Mouse (Mus musculus): Measurements from ENCODE around the gene Hrasls5.

Gene Hrasls5

GRCm38 (mm10) chr19:7611942-7612757 lies at the start of gene Hrasls5:
TSS of gene Hrasls5 (plus strand) at chr19:7612541.
- DNase-seq = no peak

DNA sequence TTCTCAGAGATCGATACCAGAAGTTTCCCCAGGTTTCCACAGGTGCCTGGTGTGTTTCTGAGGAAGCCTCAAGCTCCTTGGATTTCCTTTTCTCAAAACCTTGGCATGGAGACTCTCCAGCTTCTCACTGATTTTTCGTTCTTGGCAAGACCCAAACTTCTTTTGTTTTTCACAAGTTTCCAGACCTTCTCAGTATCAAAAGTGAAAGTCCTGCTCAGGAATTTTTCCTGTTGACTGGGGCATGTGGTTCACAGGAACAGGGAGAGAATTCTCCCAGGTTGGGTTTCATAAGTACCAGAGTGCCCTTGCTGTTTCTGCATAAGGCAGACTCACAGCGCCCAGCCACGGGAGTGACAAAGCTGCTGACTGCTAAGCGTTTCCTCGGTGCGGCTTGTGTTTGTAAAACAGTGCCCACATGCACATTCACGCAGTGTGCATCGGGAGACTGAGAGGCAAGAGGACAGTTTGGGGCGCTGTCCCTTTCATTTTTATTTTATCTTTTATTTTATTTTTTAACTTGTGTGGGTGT lies 49.7 kb upstream of the Hrasls5 start:
- no peak for DNase-seq

GRCm38 (mm10) chr19:7563676-7564075 lies 48.7 kb upstream of the Hrasls5 start:
- no peak for DNase-seq

DNA sequence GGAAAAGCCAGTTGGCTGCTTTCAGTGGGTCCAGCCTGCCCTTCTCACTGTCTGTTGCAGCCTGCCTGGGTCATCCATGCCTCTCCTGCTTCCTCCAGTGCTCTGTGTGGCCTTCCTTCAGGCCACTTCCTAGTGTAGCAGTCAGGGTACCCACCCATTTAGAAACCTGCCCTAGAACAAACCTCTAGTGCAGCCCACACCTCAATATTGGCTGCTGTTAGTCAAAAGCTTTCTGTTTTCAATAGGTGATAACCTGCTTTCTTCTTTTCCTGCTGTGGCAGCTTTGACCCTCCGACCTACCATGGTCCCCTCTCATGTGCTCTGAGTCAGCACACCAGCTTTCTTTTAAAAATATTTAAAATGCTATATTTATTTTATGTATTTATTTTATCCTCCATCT lies 47.9 kb upstream of the Hrasls5 start:
- no peak for DNase-seq

DNA sequence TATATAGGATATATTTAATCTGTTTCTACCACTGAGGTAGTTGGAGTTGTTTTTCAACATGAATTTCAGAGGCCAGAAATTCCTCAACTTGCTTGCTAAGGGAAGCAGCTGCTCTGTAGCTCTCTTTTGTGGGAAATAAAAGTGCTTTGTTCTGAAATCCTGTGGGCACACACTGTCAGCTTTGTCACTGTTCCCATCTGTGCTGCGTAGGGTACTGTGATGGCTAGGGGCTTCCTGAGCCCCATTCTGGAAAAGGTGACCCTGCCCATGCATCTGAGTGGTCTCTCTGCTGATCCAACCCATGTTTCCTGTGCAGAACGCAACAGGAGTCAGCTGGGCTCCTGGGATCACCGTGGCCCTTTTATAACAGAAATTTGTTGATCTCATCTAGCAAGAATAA lies 45.5 kb upstream of the Hrasls5 start:
- DNase-seq = no peak

DNA sequence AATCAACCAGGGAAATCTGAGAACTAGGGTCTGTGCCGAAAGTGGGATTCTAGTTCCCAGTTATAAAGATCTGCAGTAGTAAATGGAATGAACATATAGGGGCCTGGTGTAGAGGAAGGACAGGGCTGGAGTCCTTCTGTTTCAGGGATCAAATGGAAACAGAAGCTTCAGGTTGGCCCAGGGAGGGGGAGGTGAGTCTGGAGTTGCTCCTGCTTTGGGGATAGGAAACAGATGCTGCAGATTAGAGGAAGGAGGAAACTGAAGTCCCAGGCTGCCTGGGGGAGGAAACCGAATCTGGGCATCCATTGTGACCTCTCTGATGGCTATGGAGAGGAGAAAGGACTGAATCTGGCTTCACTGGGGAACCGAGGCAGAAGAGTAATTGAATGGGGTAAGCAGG lies 44.0 kb upstream of the Hrasls5 start:
- no peak for DNase-seq

- DNase-seq = no peak
These were observed 42.7 kb upstream of the Hrasls5 start for GRCm38 (mm10) chr19:7569650-7570049.

- no peak for DNase-seq
These were observed 36.2 kb upstream of the Hrasls5 start for GRCm38 (mm10) chr19:7576180-7576579.

- no peak for DNase-seq
These were observed 34.6 kb upstream of the Hrasls5 start for GRCm38 (mm10) chr19:7577710-7578109.

DNA sequence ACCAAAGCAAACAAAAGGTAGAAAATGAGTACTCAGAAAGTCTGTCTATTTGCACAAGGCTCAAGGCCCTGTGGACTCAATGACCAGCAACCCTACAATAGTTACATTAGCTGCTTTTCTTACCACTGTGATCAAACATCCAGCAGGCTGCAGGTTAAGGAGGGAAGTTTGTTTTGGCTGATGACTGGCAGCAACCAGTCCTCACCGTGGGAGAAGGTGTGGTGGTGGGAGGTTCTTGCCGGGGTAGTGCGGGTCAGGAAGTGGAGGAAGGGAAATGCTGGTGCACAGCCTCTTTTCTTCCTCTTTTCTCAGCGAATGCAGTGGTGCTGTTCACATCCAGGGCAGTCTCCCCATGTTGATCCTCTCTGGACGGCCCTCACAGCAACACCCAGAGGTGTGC lies 31.3 kb upstream of the Hrasls5 start:
- DNase-seq = no peak

- no peak for DNase-seq
These were observed 29.2 kb upstream of the Hrasls5 start for GRCm38 (mm10) chr19:7583101-7583500.

- no peak for DNase-seq
These were observed 28.7 kb upstream of the Hrasls5 start for GRCm38 (mm10) chr19:7583599-7583998.

- no peak for DNase-seq
These were observed 27.1 kb upstream of the Hrasls5 start for GRCm38 (mm10) chr19:7585279-7585678.

DNA sequence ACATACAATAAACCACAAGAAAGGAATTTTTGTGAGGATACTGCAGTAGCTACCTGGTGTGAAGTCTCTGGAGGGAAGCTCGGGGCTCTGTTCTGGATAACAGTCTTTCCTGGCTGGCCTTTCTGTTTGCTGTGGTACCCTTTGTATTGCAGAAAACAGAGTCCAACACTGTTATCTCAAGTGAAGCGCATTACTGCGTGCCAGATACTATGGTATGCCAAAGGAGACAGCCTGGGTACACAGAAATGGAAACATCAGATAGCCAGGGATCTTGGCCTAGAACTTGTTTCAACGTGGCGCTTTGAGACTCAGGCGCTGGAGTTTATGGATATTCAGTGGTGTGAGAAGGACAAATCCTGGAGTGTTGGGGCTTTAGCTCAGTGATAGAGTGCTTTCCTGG lies 26.6 kb upstream of the Hrasls5 start:
- no peak for DNase-seq

DNA sequence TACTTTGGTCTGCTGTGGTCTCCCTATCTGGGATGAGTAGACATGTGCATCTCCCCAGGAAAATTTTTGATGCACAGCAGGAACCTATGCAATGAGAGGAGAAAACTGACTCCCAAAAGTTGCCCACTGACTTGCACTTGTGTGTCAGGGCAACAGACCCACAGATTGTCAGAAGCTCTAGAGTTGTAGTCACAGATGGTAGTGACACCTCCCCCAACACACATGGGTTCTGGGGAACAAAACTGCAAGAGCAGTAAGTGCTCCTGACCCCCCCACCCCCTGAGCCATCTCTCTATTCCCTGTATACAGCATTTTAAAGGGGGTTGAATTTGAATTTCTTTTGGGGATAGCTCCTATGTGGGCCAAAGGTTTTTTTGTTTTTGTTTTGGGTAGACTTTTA lies 21.5 kb upstream of the Hrasls5 start:
- DNase-seq = no peak

DNA sequence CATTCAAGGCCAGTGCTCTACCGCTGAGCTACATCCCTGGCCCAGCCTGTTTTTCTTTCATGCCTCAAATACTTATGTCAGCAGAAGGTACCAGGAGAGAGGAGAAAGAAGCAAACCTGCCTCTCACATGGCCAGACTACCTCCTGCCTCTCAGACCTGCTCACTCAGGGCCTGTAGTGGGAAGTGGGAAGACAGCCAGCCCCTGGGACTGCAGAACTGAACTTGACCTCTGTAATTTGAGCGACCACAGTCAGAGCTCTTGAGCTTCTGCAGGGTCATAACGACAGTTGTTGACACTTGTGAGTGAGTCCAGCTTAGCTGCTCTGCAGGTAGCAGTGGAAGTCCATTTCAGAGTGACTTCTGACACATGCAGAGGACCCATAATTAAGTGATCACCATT lies 20.3 kb upstream of the Hrasls5 start:
- no peak for DNase-seq

- DNase-seq = no peak
These were observed 16.8 kb upstream of the Hrasls5 start for GRCm38 (mm10) chr19:7595534-7595933.

- DNase-seq = no peak
These were observed 13.9 kb upstream of the Hrasls5 start for GRCm38 (mm10) chr19:7598481-7598880.

DNA sequence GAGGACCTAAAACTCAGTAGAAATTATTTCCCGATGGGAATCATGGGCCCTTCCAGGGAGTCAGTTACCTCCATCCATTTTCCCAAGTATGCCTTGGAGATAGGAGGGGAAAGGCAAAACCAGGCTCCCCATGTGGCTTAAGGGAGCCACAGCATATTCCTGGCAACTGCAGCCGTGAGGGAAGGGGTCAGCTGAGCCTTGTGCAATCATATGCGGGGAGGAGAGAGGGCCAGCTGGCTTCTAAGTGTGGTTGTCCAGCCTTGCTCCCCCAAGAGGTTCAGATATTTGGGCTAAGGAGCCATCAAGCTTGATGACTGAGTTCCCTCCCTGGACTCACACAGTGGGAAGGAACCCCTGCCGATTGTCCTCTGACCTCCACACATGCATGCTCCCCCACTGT lies 10.8 kb upstream of the Hrasls5 start:
- no peak for DNase-seq

DNA sequence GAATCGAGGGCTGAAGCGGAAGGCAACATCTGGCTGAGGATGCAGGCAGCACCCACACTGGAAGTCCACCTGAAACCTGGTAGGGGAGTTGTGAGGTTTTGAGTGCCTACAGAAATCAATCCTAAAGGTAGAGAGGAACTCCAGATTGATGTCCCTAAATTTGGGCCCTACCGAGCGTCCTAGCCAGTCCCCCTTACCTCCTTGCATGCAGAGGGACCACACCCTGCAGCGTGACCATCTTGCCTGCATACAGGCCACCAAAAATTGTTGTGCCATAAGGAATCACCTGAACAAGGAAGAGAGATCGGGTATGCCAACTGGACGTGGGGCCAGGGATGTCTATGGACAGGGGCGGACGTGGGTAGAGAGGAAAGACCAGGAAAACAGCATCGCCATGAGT lies 8.2 kb upstream of the Hrasls5 start:
- DNase-seq = no peak

DNA sequence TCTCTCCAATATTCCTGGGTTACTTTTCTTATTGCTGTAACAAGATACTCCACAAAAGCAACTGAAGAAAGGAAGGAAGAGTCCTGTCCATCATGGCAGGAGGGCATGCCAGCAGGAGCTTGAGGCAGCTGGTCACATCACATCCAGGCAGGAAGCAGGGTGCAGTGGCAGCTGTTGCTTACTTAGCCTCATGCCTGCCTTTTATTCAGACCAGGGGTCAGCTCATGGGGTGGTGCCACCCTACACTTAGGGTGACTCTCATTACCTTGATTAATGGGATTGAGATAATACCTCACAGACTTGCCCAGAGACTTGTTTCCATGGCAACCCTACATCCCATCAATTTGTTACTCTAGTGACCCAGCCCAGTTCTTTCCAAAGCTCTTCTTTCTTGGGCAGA lies 7.3 kb upstream of the Hrasls5 start:
- no peak for DNase-seq

DNA sequence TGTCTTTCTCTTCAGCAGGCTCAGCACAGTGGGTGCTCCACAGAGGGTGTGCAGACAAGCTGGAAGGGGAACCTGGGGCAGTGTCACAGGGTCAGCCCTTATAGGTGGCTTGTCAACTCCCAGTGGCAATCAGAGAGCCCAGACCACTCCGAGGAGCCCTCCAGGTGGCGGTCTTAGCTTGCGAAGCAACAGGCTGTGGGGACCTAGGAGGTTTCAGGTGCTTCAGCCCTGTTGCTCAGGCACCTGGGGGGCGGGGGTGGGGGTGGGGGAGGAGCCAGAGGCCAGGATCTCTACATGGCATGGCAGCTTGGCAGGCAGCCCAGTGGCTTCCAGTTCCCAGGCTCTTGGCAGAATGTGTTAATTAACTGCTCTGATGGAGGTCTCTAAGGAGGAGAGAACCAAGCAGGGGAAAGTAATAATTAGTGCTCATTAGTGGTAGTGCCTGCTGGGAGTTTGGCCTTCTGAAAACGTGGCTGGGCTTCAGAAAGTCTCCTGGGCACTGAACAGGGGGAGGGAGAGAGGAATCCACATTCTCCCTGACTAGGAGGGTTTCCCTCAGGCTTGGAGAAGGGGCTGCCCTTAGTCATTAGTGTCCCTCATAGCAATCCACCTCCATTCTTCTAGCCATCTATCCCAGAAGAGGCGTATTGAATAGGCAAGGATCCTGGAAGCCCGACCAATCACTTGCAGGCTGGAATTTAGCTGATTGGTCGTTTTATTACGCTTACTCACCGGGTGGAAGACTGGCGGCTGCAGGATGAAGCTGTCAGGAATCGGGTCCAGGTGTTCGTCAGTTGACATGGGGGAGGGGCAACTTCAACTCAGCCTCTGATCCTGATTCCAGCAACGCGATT lies 6.2 kb upstream of the Hrasls5 start:
- no peak for DNase-seq

GRCm38 (mm10) chr19:7606801-7607689 lies 5.3 kb upstream of the Hrasls5 start, which contains the start of gene Lgals12:
TSS of gene Lgals12 (minus strand) at chr19:7607193.
- DNase-seq = no peak
